Mouse (Mus musculus): ENCODE data around the gene Fggy.

Gene Fggy

GRCm38 (mm10) chr4:95557333-95557956 lies at the start of gene Fggy:
TSS of gene Fggy (plus strand) at chr4:95557507.
- DNase-seq (ENCODE audit: low spot score in 2 of 2): peak; percentile 97

GRCm38 (mm10) chr4:95507946-95508311 lies 49.4 kb upstream of the Fggy start:
- DNase-seq (ENCODE audit: low spot score in 2 of 2): no peak

- no peak for DNase-seq (ENCODE audit: low spot score in 2 of 2)
Observed at GRCm38 (mm10) chr4:95518382-95518781, 38.9 kb upstream of the Fggy start.

GRCm38 (mm10) chr4:95519975-95520642 lies 37.2 kb upstream of the Fggy start:
- DNase-seq (ENCODE audit: low spot score in 2 of 2): no peak

- no peak for DNase-seq (ENCODE audit: low spot score in 2 of 2)
Observed at GRCm38 (mm10) chr4:95520643-95521032, 36.7 kb upstream of the Fggy start.

- no peak for DNase-seq (ENCODE audit: low spot score in 2 of 2)
Observed at GRCm38 (mm10) chr4:95526588-95526987, 30.7 kb upstream of the Fggy start.

- no peak for DNase-seq (ENCODE audit: low spot score in 2 of 2)
Observed at GRCm38 (mm10) chr4:95530757-95531156, 26.6 kb upstream of the Fggy start.

GRCm38 (mm10) chr4:95533946-95534345 lies 23.4 kb upstream of the Fggy start:
- no peak for DNase-seq (ENCODE audit: low spot score in 2 of 2)

GRCm38 (mm10) chr4:95541382-95542038 lies 15.8 kb upstream of the Fggy start:
- DNase-seq (ENCODE audit: low spot score in 2 of 2): no peak

- DNase-seq (ENCODE audit: low spot score in 2 of 2): no peak
Observed at GRCm38 (mm10) chr4:95542039-95542790, 15.1 kb upstream of the Fggy start.

- no peak for DNase-seq (ENCODE audit: low spot score in 2 of 2)
Observed at GRCm38 (mm10) chr4:95543529-95543928, 13.8 kb upstream of the Fggy start.

- no peak for DNase-seq (ENCODE audit: low spot score in 2 of 2)
Observed at GRCm38 (mm10) chr4:95556663-95557332, 509 bp upstream of the Fggy start.

- no peak for DNase-seq (ENCODE audit: low spot score in 2 of 2)
Observed at GRCm38 (mm10) chr4:95558271-95558888, 1.1 kb downstream of the Fggy start.

- no peak for DNase-seq (ENCODE audit: low spot score in 2 of 2)
Observed at GRCm38 (mm10) chr4:95571621-95572020, 14.3 kb downstream of the Fggy start.

GRCm38 (mm10) chr4:95573704-95574103 lies 16.4 kb downstream of the Fggy start:
- DNase-seq (ENCODE audit: low spot score in 2 of 2): no peak

- DNase-seq (ENCODE audit: low spot score in 2 of 2): no peak
Observed at GRCm38 (mm10) chr4:95575411-95575911, 18.2 kb downstream of the Fggy start.

- no peak for DNase-seq (ENCODE audit: low spot score in 2 of 2)
Observed at GRCm38 (mm10) chr4:95579183-95579582, 21.9 kb downstream of the Fggy start.

- DNase-seq (ENCODE audit: low spot score in 2 of 2): no peak
Observed at GRCm38 (mm10) chr4:95584107-95584762, 26.9 kb downstream of the Fggy start.

GRCm38 (mm10) chr4:95586274-95587001 lies 29.1 kb downstream of the Fggy start:
- DNase-seq (ENCODE audit: low spot score in 2 of 2): no peak

- no peak for DNase-seq (ENCODE audit: low spot score in 2 of 2)
Observed at GRCm38 (mm10) chr4:95588722-95589283, 31.5 kb downstream of the Fggy start.

Measured in cerebellum, postnatal 4 days (tissue).